Mouse (Mus musculus) adrenal gland, postnatal 14 days (tissue): ENCODE data around the gene Casp1. TPM values are rescaled to one million over a fixed set of nuclear protein-coding genes. Genes with fewer than 3 reads are reported as not detected.

Source experiments
- DNase-seq: peaks from one replicate; pipeline ENCODE4 v3.0.0; 2021; ENCODE audit warnings: mixed read lengths
- long read RNA-seq, 2 experiments: library from polyadenylated mRNA; stranded (forward); transcript quantifications; one replicate each; pipeline ENCODE4 v2.0.0; 2021
- total RNA-seq: library from RNA; stranded (reverse); gene quantifications from 2 replicates; pipeline ENCODE4 v1.2.3, GENCODE M21; 2021

Gene Casp1
- 3.3 and 3.9 TPM in 2 replicates for total RNA-seq
- long read RNA-seq, experiment 1, partial matches to known transcripts = 1 of 2 reads
- long read RNA-seq, experiment 1, other reads (novel, unspliced or antisense) = 1 of 2 reads
- long read RNA-seq, experiment 2, partial matches to known transcripts = 0 of 1 reads
- long read RNA-seq, experiment 2, other reads (novel, unspliced or antisense) = 0 of 1 reads

GRCm38 (mm10) chr9:5298329-5299131 is at the start of gene Casp1:
Casp1 (plus strand) TSS chr9:5298517.
- DNase-seq = no peak

GRCm38 (mm10) chr9:5263951-5264475 is 34.3 kb upstream of the Casp1 start:
- DNase-seq = no peak

- DNase-seq = no peak
Measured at GRCm38 (mm10) chr9:5270274-5270673, 28.0 kb upstream of the Casp1 start.

- DNase-seq = no peak
Measured at GRCm38 (mm10) chr9:5270884-5271283, 27.4 kb upstream of the Casp1 start.

GRCm38 (mm10) chr9:5271334-5271845 is 26.9 kb upstream of the Casp1 start:
- no peak for DNase-seq

GRCm38 (mm10) chr9:5286071-5286470 is 12.2 kb upstream of the Casp1 start:
- DNase-seq = no peak

GRCm38 (mm10) chr9:5286597-5286996 is 11.7 kb upstream of the Casp1 start:
- DNase-seq = no peak

- no peak for DNase-seq
Measured at GRCm38 (mm10) chr9:5296354-5297237, 1.7 kb upstream of the Casp1 start.

- DNase-seq = no peak
Measured at GRCm38 (mm10) chr9:5299132-5299381, 740 bp downstream of the Casp1 start.

- DNase-seq = no peak
Measured at GRCm38 (mm10) chr9:5308561-5308960, 10.2 kb downstream of the Casp1 start, which contains the start of gene Casp4. Casp4 (plus strand) TSS chr9:5308828.

- DNase-seq = no peak
Measured at GRCm38 (mm10) chr9:5310112-5310511, 11.8 kb downstream of the Casp1 start.

- DNase-seq = no peak
Measured at GRCm38 (mm10) chr9:5311435-5311834, 13.1 kb downstream of the Casp1 start.

- DNase-seq = no peak
Measured at GRCm38 (mm10) chr9:5328204-5328603, 29.9 kb downstream of the Casp1 start.

- DNase-seq = no peak
Measured at GRCm38 (mm10) chr9:5332441-5332840, 34.1 kb downstream of the Casp1 start.

- no peak for DNase-seq
Measured at GRCm38 (mm10) chr9:5333422-5333821, 35.1 kb downstream of the Casp1 start.

- DNase-seq = no peak
Measured at GRCm38 (mm10) chr9:5343092-5343491, 44.8 kb downstream of the Casp1 start.

- no peak for DNase-seq
Measured at GRCm38 (mm10) chr9:5344090-5344489, 45.8 kb downstream of the Casp1 start.

- peak; percentile 36 for DNase-seq
Measured at GRCm38 (mm10) chr9:5345291-5345898, 47.1 kb downstream of the Casp1 start, which contains the start of gene Casp12. Casp12 (plus strand) TSS chr9:5345430.

GRCm38 (mm10) chr9:5347381-5347780 is 49.1 kb downstream of the Casp1 start:
- no peak for DNase-seq

GRCm38 (mm10) chr9:5353673-5354072 is 55.4 kb downstream of the Casp1 start:
- no peak for DNase-seq

GRCm38 (mm10) chr9:5356801-5357200 is 58.5 kb downstream of the Casp1 start:
- peak; percentile 13 for DNase-seq
